Mouse (Mus musculus): Measurements from ENCODE around the gene Bcl2l1. TPM values are rescaled to one million over a fixed set of nuclear protein-coding genes. Genes with fewer than 3 reads are reported as not detected.

Bcl2l1 gene
- total and polyA plus RNA-seq, 3 experiments: 21.3 to 80.3 (median 34.5) TPM

- peaks cover 85% of the 10 kb centered on the region for H3K27me3 ChIP-seq (replicated peaks)
- H3K9me3 ChIP-seq (replicated peaks; ENCODE audit: low read length): no peaks in the 10 kb centered on the region
- H3K27ac ChIP-seq (ENCODE audit: insufficient read depth, low read depth): no peak overlapping the region
- no peak overlapping the region for H3K4me3 ChIP-seq (replicated peaks in 1 of 3; ENCODE audit: low read depth in 2 of 3, low read length in 2 of 3, poor library complexity in 1 of 3)
- peak; percentile 69 for TF ChIP-seq EP300 (IDR thresholded peaks at IDR 0.05; ENCODE audit: low read length)
- TF ChIP-seq SIN3A (IDR thresholded peaks at IDR 0.05; ENCODE audit: low read length): no peak
- peak; percentile 59 for TF ChIP-seq TCF12 (IDR thresholded peaks at IDR 0.05; ENCODE audit: low read depth, low read length)
- TF ChIP-seq JUND (conservative IDR thresholded peaks at IDR 0.05; ENCODE audit: low read depth, low read length): no peak
- peak; percentile 63; the same call in 1 of the 2 replicates for TF ChIP-seq MAX (IDR thresholded peaks at IDR 0.05; ENCODE audit: low read length)
- peak; percentile 72 for TF ChIP-seq ETS1 (conservative IDR thresholded peaks at IDR 0.05; ENCODE audit: low read depth, low read length)
- TF ChIP-seq BHLHE40 (IDR thresholded peaks at IDR 0.05; ENCODE audit: low read depth, low read length): peak; percentile 99
- TF ChIP-seq RCOR1 (conservative IDR thresholded peaks at IDR 0.05; ENCODE audit: low read depth, low read length): 0 out of 2 replicates have a peak, but pooled peaks have one; percentile 34
- TF ChIP-seq CHD2 (IDR thresholded peaks at IDR 0.05; ENCODE audit: low read length): no peak
- peak; percentile 84 for TF ChIP-seq MAFK (IDR thresholded peaks at IDR 0.05; ENCODE audit: insufficient replicate concordance, low read length)
- peak; percentile 89 for TF ChIP-seq IRF4 (IDR thresholded peaks at IDR 0.05; ENCODE audit: low read depth, low read length)
- peak; percentile 59; the same call in 1 of the 2 replicates for TF ChIP-seq MYC (IDR thresholded peaks at IDR 0.05; ENCODE audit: low read depth, low read length)
- H3K9ac ChIP-seq (ENCODE audit: insufficient read depth, low read depth): no peak overlapping the region
- no peaks in the 10 kb centered on the region for H3K79me2 ChIP-seq (replicated peaks; ENCODE audit: control insufficient read depth, extremely low read depth, insufficient read depth, poor library complexity, severe bottlenecking)
- H3K4me1 ChIP-seq (ENCODE audit: control insufficient read depth in 1 of 2, insufficient read depth in 2 of 2): peaks cover 11 to 23% of the 10 kb centered on the region in 2 experiments
- H3K4me2 ChIP-seq (ENCODE audit: insufficient read depth, low read depth, poor library complexity, severe bottlenecking): 0 out of 2 replicates have a peak overlapping the region, but pooled peaks have one; percentile 8
- dilution Hi-C loops (cut with MboI; ENCODE audit: extremely low pct_ligation_motif_present, extremely low pct_unique_long_range_greater_than_20kb, low sequenced_read_pairs) (no loop called here), in situ Hi-C loops (cut with MboI; ENCODE audit: low pct_ligation_motif_present, low pct_unique_long_range_greater_than_20kb, low sequenced_read_pairs) (no loop called here)
- peak; percentile 46 for DNase-seq (ENCODE audit: extremely low read depth)
- no peaks in the 10 kb centered on the region for H3K36me3 ChIP-seq (replicated peaks in 1 of 2; ENCODE audit: control insufficient read depth in 1 of 2, insufficient read depth in 1 of 2, low read length in 1 of 2)
Measured at GRCm38 (mm10) chr2:152756474-152757393, 74.8 kb downstream of the Bcl2l1 start.

GRCm38 (mm10) chr2:152753944-152754711 lies 77.4 kb downstream of the Bcl2l1 start, which contains the start of gene Cox4i2:
Gene Cox4i2, plus strand, starts transcription at chr2:152754173.
- no peak for DNase-seq (ENCODE audit: extremely low read depth)
- Histone ChIP-seq H3K27me3 (replicated peaks) (peaks cover 81% of the 10 kb centered on the region), H3K9ac (ENCODE audit: insufficient read depth, low read depth) (no peak within 1 kb of the TSS), H3K9me3 (replicated peaks; ENCODE audit: low read length) (no peaks in the 10 kb centered on the region), H3K4me2 (ENCODE audit: insufficient read depth, low read depth, poor library complexity, severe bottlenecking) (no peak within 1 kb of the TSS), H3K4me3 (replicated peaks in 1 of 3; ENCODE audit: low read depth in 2 of 3, low read length in 2 of 3, poor library complexity in 1 of 3) (no peak within 1 kb of the TSS), H3K79me2 (replicated peaks; ENCODE audit: control insufficient read depth, extremely low read depth, insufficient read depth, poor library complexity, severe bottlenecking) (no peaks in the 10 kb centered on the region), H3K4me1 (ENCODE audit: control insufficient read depth in 1 of 2, insufficient read depth in 2 of 2) (peaks cover 11 to 23% of the 10 kb centered on the region in 2 experiments), H3K27ac (ENCODE audit: insufficient read depth, low read depth) (no peak within 1 kb of the TSS), H3K36me3 (replicated peaks in 1 of 2; ENCODE audit: control insufficient read depth in 1 of 2, insufficient read depth in 1 of 2, low read length in 1 of 2) (no peaks in the 10 kb centered on the region)
- dilution Hi-C loops (cut with MboI; ENCODE audit: extremely low pct_ligation_motif_present, extremely low pct_unique_long_range_greater_than_20kb, low sequenced_read_pairs): no loop called here
- in situ Hi-C loops (cut with MboI; ENCODE audit: low pct_ligation_motif_present, low pct_unique_long_range_greater_than_20kb, low sequenced_read_pairs): no loop called here
- TF ChIP-seq JUND (conservative IDR thresholded peaks at IDR 0.05; ENCODE audit: low read depth, low read length) (no peak), TCF12 (IDR thresholded peaks at IDR 0.05; ENCODE audit: low read depth, low read length) (no peak), JUN (IDR thresholded peaks at IDR 0.05; ENCODE audit: insufficient read depth, low read depth, low read length) (no peak), RAD21 (IDR thresholded peaks at IDR 0.05; ENCODE audit: low read depth, low read length) (no peak), USF1 (IDR thresholded peaks at IDR 0.05; ENCODE audit: low read depth, low read length) (no peak), CHD2 (IDR thresholded peaks at IDR 0.05; ENCODE audit: low read length) (no peak), MXI1 (IDR thresholded peaks at IDR 0.05; ENCODE audit: low read depth, low read length) (no peak), ZC3H11A (IDR thresholded peaks at IDR 0.05; ENCODE audit: low read depth, low read length) (no peak), PAX5 (IDR thresholded peaks at IDR 0.05; ENCODE audit: low read length) (no peak), ZKSCAN1 (IDR thresholded peaks at IDR 0.05; ENCODE audit: borderline replicate concordance, low read depth, low read length) (no peak), EP300 (IDR thresholded peaks at IDR 0.05; ENCODE audit: low read length) (no peak), POLR2AphosphoS2 (IDR thresholded peaks at IDR 0.05; ENCODE audit: low read depth, low read length) (no peak), BHLHE40 (IDR thresholded peaks at IDR 0.05; ENCODE audit: low read depth, low read length) (no peak), IRF4 (IDR thresholded peaks at IDR 0.05; ENCODE audit: low read depth, low read length) (no peak), CHD1 (IDR thresholded peaks at IDR 0.05; ENCODE audit: low read depth, low read length) (no peak), POLR2A (IDR thresholded peaks at IDR 0.05; ENCODE audit: low read depth, low read length) (no peak), ETS1 (conservative IDR thresholded peaks at IDR 0.05; ENCODE audit: low read depth, low read length) (no peak), SMC3 (IDR thresholded peaks at IDR 0.05; ENCODE audit: low read depth, low read length) (no peak), MYC (IDR thresholded peaks at IDR 0.05; ENCODE audit: low read depth, low read length) (no peak)

Data from CH12.LX (cell line).